Mouse (Mus musculus): ENCODE measurements around the gene Ajm1.

GRCm38 (mm10) chr2:25607761-25608622, 26.4 kb upstream of the Ajm1 start, which contains the start of gene Rabl6:
- TF ChIP-seq CTCF (IDR thresholded peaks at IDR 0.05; ENCODE audit: low read depth, low read length) (no peak), POLR2A (IDR thresholded peaks at IDR 0.05; ENCODE audit: borderline replicate concordance, low read depth, low read length) (no peak)

Data from bone marrow macrophage, adult 2 months (primary cell).